ENCODE assay signal across 8 mouse cellular contexts in genomic region chr8:126986495-126986894, GRCm38 (mm10). TPM values are rescaled to one million over a fixed set of nuclear protein-coding genes. Genes with fewer than 3 reads are reported as not detected.
DNase-seq lines count a peak whose midpoint lies in the region; ATAC-seq and TF ChIP-seq lines count a peak whose summit lies in the region.

No protein-coding gene starts in this region.

- H3K4me2 ChIP-seq in intestine, embryonic 14.5 days (ENCODE audit: low read length), result 0 out of 2 replicates have a peak overlapping the region, but pooled peaks have one; percentile 18

- no peak overlapping the region for H3K9ac ChIP-seq in intestine, embryonic 14.5 days (ENCODE audit: low read length)

- DNase-seq in WW6 (ENCODE audit: low read depth, low spot score), result peak; percentile 90
- peak; percentile 82 to 92 for DNase-seq in cerebellum, postnatal 36 days
- DNase-seq in gastrocnemius, adult 2 months, result peak; percentile 80
- DNase-seq in intestine, embryonic 14.5 days (ENCODE audit: low spot score), result peak; percentile 89
- peak; percentile 42 to 90 for DNase-seq in left cerebral cortex, adult 9 months (ENCODE audit: low spot score in 2 of 2)
- DNase-seq in mesoderm, embryonic 11.5 days (ENCODE audit: low read depth, low spot score), result peak; percentile 89
- DNase-seq in right cerebral cortex, postnatal 36 days (ENCODE audit: low spot score in 2 of 2), result peak; percentile 64 to 71
- peak; percentile 59 to 81 for DNase-seq in urinary bladder, postnatal 4 days (ENCODE audit: low spot score in 2 of 2)

- no peak for TF ChIP-seq CTCF in gastrocnemius, adult 2 months (IDR thresholded peaks at IDR 0.05)

- H3K27me3 ChIP-seq in intestine, embryonic 14.5 days (replicated peaks; ENCODE audit: control insufficient read depth, insufficient read depth, low read length), result no peaks in the 10 kb centered on the region

- ATAC-seq in intestine, embryonic 14.5 days (replicated peaks; ENCODE audit: low FRiP score, low TSS enrichment, low read depth), result peak; percentile 55; the same call in 1 of the 2 replicates

- 2% methylated on average over 12 of the region's 12 CpGs for WGBS in intestine, embryonic 14.5 days

- no peak overlapping the region for H3K27ac ChIP-seq in gastrocnemius, adult 2 months
- no peak overlapping the region for H3K27ac ChIP-seq in intestine, embryonic 14.5 days (ENCODE audit: low read depth)

- no peaks in the 10 kb centered on the region for H3K9me3 ChIP-seq in intestine, embryonic 14.5 days (ENCODE audit: control insufficient read depth, low read length)

- intact Hi-C loops in gastrocnemius, adult 2 months (cut with DNase I), result loop anchor here (1.0 to 5.0 kb wide), 3 partner anchors 76 to 192 kb away; partner anchors contain the start of gene Pard3

- H3K4me1 ChIP-seq in intestine, embryonic 14.5 days (replicated peaks; ENCODE audit: control insufficient read depth, insufficient read depth, low read length), result no peaks in the 10 kb centered on the region

- H3K4me3 ChIP-seq in gastrocnemius, adult 2 months, result no peak overlapping the region
- no peak overlapping the region for H3K4me3 ChIP-seq in intestine, embryonic 14.5 days (ENCODE audit: low read depth, low read length)

- no peaks in the 10 kb centered on the region for H3K36me3 ChIP-seq in intestine, embryonic 14.5 days (ENCODE audit: control insufficient read depth, insufficient read depth, low read length)

RNA-seq across cellular contexts. Expression of gene Rbm34, which starts 15.6 kb away (rescaled TPM):
- 1 to 10 TPM; 4.7 to 4.8 TPM for total RNA-seq in gastrocnemius, adult 2 months (2021)
- 26.5 and 26.6 TPM in 2 replicates for polyA plus RNA-seq in intestine, embryonic 14.5 days (2014; fragmentation: Nextera tagmentation; extraction: Ambion mirVana)

RNA-seq across cellular contexts. Expression of gene Tomm20, which starts 40.9 kb away (rescaled TPM):
- total RNA-seq in gastrocnemius, adult 2 months (2021), result 100 to 1,000 TPM in 1 of 2 experiments, 10 to 100 TPM in 1; 92.0 to 104 TPM
- 297 TPM in 2 replicates for polyA plus RNA-seq in intestine, embryonic 14.5 days (2014; fragmentation: Nextera tagmentation; extraction: Ambion mirVana)
